Mouse (Mus musculus) cerebellum, adult 2 months (tissue): Measurements from ENCODE around the gene Cyp11a1. TPM values are rescaled to one million over a fixed set of nuclear protein-coding genes. Genes with fewer than 3 reads are reported as not detected.

Source experiments
- DNase-seq, 2 experiments: peaks; one replicate each; pipeline ENCODE4 v3.0.0; 2021
- H3K27ac ChIP-seq: fragments of 200-500 bp; 2 replicates; pipeline ENCODE4 v1.5.1; 2012; ENCODE audit warnings: low read length, control low read depth, inconsistent platforms; ENCODE audit not compliant: insufficient read depth
- H3K27me3 ChIP-seq: fragments of 200-500 bp; 2 replicates; pipeline ENCODE4 v1.6.1; 2012; ENCODE audit warnings: inconsistent platforms, mild to moderate bottlenecking, low read length, moderate library complexity; ENCODE audit not compliant: control insufficient read depth, insufficient read depth
- H3K4me1 ChIP-seq: fragments of 200-500 bp; 2 replicates; pipeline ENCODE4 v1.6.1; 2011; ENCODE audit warnings: low read length; ENCODE audit not compliant: control insufficient read depth, insufficient read depth
- H3K4me3 ChIP-seq: fragments of 200-500 bp; replicated peaks from 2 replicates; pipeline ENCODE3; 2011; ENCODE audit warnings: mild to moderate bottlenecking, low read depth, low read length, control low read depth; ENCODE audit not compliant: insufficient read depth
- CTCF ChIP-seq: fragments of 200-500 bp; IDR thresholded peaks from 2 replicates; pipeline ENCODE4 v1.5.1; 2011; ENCODE audit warnings: low read depth, mild to moderate bottlenecking, control low read depth, low read length, moderate library complexity, borderline replicate concordance; ENCODE audit not compliant: insufficient read depth
- POLR2A ChIP-seq: fragments of 200-500 bp; IDR thresholded peaks from 2 replicates; pipeline ENCODE4 v1.6.1; 2011; ENCODE audit warnings: low read length, control low read depth, borderline replicate concordance; ENCODE audit not compliant: insufficient read depth
- WGBS: fragments of 180-500 bp; shearing (Covaris S2); methylation state at CpG from one replicate; pipeline ENCODE4 v1.1.7; 2018; 5-methylcytosine and 5-hydroxymethylcytosine counted together
- polyA plus RNA-seq: library from polyadenylated mRNA; depleted of rRNA; stranded (reverse); fragments of >200 nt; gene quantifications from 2 replicates; pipeline ENCODE4 v1.2.3, GENCODE M21; 2012

Gene Cyp11a1
- polyA plus RNA-seq, 1 experiment = 3.7 TPM

- H3K27me3 ChIP-seq = no peaks in the 10 kb centered on the region
- no peak for DNase-seq
- H3K4me1 ChIP-seq = peaks cover 37% of the 10 kb centered on the region
- no peak overlapping the region for H3K4me3 ChIP-seq
- TF ChIP-seq CTCF (no peak), POLR2A (no peak)
- no peak overlapping the region for H3K27ac ChIP-seq
- WGBS = 98% methylated on average over 8 of the region's 8 CpGs
Observed at GRCm38 (mm10) chr9:57968783-57969542, 37.2 kb upstream of the Cyp11a1 start.

DNA sequence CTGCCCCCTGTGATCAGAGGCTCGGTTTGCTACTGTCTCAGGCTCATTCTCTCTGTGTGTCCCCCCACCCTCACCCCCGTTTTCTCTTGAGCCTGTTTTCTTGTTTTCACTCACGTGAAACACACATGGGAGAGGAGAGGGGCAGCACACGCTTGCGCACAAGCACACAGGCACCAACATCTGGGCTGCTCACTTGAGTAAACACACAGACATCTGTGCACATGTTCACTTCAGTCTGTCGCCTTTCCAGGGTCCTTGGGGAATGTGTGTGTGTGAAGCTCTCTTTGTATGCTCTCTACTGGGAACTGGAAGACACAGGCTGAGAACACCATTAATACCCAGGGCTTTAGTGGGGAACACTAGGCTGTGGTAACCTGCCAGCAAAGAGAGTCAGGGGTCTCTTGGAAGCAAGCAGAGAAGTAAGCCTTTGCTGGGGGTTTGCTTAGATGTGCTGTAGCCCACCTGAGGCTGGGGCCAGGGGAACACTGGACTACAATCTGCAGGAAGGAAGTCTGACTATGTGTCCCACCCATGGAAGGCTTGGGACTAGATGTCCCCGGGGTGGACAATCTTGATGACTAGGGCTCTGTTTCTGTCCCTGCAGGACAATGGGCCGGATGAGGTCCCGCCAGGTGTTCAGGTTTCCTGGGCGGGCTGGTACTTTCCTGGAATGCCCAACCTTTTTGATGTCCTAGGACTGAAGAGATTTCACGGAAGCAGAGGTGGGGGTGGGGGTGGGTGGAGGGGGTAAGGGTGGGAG, 36.3 kb upstream of the Cyp11a1 start:
- WGBS = 91% methylated on average over 11 of the region's 11 CpGs
- Histone ChIP-seq H3K27me3 (no peaks in the 10 kb centered on the region), H3K4me3 (no peak overlapping the region), H3K27ac (no peak overlapping the region), H3K4me1 (peaks cover 34% of the 10 kb centered on the region)
- DNase-seq = no peak
- TF ChIP-seq CTCF (no peak), POLR2A (no peak)

DNA sequence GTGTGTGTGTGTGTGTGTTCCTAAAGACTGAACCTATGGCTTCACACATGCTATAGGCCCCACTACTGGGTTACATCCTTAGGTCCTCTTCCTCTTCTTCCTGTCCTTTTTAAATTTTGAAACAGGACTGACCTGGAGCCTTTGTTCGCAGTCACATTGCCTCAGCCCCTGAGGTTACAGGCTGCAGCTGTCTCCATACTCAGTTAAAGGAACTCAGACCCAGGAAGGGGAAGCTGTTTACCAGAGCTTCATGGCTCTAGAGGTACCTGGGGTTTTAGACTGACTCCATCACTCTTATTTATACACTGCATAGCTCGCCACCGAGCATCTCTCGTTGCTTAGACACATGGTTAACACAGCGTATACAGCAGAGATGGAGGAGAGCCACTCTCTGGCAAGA, 34.8 kb upstream of the Cyp11a1 start:
- DNase-seq = no peak
- Histone ChIP-seq H3K27ac (no peak overlapping the region), H3K4me1 (peaks cover 21% of the 10 kb centered on the region), H3K4me3 (no peak overlapping the region), H3K27me3 (no peaks in the 10 kb centered on the region)
- TF ChIP-seq CTCF = no peak
- TF ChIP-seq POLR2A = no peak
- 91% methylated on average over 5 of the region's 5 CpGs for WGBS

DNA sequence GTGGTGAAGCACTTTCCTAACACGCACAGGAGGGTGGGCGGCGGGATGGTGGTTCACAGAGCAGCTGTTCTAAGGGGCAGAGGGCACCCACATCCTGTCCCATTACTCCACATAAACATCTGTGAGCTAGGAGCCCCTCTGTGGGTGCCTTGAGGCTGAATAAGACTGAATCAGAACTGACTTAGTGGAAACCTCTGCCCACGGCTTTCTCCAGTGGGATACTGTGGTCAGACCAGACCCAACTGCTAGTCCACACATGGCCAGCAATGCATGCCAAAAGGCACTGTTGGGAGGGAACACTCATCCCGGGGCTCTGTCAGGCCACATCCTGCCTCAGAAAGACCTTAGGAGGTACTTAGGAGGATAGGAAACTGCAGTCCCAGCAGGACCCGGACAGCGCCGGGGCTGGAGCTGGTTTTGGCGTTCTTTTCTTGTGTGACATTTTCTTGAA, 34.0 kb upstream of the Cyp11a1 start:
- no peak overlapping the region for H3K27ac ChIP-seq
- DNase-seq = no peak

GRCm38 (mm10) chr9:57972776-57973439, 33.3 kb upstream of the Cyp11a1 start:
- DNase-seq = no peak
- Histone ChIP-seq H3K4me3 (no peak overlapping the region), H3K27me3 (no peaks in the 10 kb centered on the region), H3K4me1 (peaks cover 10% of the 10 kb centered on the region), H3K27ac (no peak overlapping the region)
- WGBS = 90% methylated on average over 9 of the region's 9 CpGs
- no peak for TF ChIP-seq POLR2A
- TF ChIP-seq CTCF = no peak

More for the DNA sequence above, 34.0 kb upstream of the Cyp11a1 start:
- Histone ChIP-seq H3K4me1 (peaks cover 15% of the 10 kb centered on the region), H3K27me3 (no peaks in the 10 kb centered on the region), H3K4me3 (no peak overlapping the region)
- 64% methylated on average over 9 of the region's 9 CpGs for WGBS
- no peak for TF ChIP-seq CTCF

DNA sequence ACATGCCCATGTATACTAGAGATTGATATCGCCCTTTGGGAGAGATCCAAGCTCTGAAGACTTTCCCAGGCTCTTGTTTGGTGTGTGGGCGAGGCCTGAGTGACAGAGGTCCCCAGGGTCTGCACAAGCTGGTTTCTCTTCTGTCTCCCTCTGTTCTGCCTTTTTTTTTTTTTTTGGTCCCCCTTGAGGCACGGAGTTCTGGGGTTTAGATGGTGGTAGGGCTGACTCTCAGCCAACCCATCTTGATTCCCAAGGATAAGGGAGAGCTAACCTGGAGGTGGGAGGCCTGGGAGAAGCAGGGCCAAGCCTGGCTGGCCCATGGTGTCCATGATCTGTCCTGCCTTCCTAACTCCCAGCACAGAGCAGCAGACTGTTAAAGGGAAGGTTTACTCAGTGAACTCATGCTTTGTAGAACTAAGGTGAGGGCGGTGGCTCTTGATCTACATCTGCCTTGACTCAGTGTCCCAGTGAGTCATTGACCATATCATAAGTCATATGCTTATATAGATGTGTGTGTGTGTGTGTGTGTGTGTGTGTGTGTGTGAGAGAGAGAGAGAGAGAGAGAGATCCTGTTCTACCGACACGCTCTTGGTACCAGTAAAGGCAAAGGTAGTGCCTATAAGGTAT, 32.7 kb upstream of the Cyp11a1 start:
- no peak for TF ChIP-seq CTCF
- TF ChIP-seq POLR2A = no peak
- DNase-seq = no peak
- H3K4me3 ChIP-seq = no peak overlapping the region
- peaks cover 3% of the 10 kb centered on the region for H3K4me1 ChIP-seq
- H3K27ac ChIP-seq = no peak overlapping the region
- WGBS = 90% methylated on average over 6 of the region's 6 CpGs
- no peaks in the 10 kb centered on the region for H3K27me3 ChIP-seq

- Histone ChIP-seq H3K4me1 (no peaks in the 10 kb centered on the region), H3K4me3 (no peak overlapping the region), H3K27me3 (no peaks in the 10 kb centered on the region), H3K27ac (no peak overlapping the region)
- no peak for TF ChIP-seq CTCF
- no peak for TF ChIP-seq POLR2A
- DNase-seq = no peak
- 91% methylated on average over 5 of the region's 5 CpGs for WGBS
Observed at GRCm38 (mm10) chr9:57974221-57974620, 32.0 kb upstream of the Cyp11a1 start.
